Mouse (Mus musculus) kidney, adult 8-10 months (tissue): ENCODE data around the gene Ankrd44.

ENCODE experiments used
- DNase-seq, 2 experiments: peaks; one replicate each; pipeline ENCODE4 v3.0.0; 2022

Gene Ankrd44

DNA sequence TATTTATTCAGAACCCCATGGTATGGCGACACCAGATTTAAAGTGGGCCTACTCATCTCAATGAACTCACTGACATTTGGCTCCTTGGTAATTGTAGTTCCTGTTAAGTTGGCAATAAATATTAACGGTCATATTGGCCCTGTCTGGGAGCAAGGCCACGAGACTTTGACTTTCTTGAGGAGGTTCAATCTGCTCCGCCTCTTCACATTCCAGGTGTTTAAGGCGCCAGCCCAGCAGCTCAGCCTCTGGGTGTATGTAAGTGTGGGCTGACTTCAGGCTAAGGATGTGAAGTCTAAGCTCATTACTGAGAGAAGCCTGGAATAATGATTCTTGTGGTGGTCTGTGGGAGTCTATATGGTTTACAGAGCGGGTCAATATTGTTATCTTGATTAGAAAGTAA, 313.8 kb downstream of the Ankrd44 start:
- DNase-seq = no peak

DNA sequence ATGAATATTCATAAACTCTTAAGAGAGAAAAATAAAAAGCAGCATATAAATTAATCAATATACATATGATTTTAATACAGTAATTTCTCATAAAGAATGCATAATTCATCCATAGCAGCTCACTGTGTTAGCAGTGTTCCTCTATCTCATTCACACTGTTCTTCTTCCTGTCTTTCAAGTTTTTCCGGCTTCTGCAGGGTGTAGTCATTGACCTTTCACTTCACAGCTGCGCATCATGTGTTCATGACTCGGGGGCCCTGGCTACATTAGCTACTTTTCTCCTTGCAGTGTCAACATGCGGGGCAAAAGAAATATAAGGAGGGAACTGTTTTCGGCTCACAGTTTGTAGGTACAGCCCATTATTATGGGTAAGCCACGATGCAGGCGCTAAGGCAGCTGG, 314.3 kb downstream of the Ankrd44 start:
- no peak for DNase-seq

DNA sequence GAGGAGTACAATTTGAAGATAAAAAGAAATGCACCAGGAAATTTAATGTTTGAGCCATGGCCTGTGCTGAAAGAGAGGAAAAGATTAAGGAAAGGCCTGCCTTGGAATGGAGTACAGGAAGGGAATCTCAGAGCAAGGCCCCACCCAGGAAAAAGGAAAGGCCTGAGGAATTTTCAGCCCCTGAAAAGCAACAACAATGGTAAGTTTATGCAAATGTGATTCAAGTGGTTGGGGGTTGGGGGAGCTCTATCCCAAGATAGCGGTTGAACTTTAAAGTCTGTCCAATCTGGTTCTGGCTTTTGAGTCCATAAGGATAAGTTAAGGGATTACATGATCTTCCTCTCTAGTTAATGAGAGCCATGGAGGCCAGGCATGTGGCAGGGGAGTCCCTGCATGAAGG, 319.3 kb downstream of the Ankrd44 start:
- DNase-seq = no peak

DNA sequence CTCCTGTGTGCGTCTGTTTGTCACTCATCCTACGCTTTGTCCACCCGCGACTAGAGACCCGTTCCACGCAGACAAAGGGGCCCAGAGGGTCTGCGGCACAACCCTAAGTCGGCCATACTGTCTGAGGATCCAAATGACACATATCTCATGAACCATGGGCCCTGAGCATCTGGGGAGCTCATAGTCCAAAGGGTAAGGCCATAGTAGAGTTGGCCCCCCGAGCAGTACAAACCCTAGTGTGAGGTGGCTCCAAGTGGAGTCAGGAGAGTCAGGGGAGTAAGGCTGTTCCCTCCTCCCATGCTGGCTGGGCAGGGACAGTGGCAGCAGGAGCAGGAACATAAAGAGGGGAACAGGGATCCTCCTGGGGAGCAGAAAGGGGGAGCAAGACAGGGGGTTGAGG, 324.5 kb downstream of the Ankrd44 start:
- no peak for DNase-seq

DNA sequence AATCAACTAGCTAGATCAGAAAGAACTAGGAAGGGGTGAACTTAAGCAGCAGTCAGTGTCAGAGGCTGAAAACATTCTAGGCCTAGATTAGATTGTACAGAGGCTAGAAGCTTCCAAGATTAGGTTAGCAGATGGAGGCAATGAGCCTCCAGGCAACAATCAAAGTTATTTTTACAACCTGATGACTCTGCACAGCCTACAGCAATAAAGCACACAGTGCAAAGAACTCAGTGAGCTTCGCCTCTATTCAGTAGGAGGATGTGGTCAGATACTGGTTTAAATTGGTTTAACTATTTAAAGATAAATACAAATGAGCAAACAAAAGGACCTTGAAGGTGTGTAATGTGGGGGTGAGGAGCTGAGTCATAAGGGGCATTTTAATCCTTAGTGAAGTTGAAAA, 325.9 kb downstream of the Ankrd44 start:
- no peak for DNase-seq

DNA sequence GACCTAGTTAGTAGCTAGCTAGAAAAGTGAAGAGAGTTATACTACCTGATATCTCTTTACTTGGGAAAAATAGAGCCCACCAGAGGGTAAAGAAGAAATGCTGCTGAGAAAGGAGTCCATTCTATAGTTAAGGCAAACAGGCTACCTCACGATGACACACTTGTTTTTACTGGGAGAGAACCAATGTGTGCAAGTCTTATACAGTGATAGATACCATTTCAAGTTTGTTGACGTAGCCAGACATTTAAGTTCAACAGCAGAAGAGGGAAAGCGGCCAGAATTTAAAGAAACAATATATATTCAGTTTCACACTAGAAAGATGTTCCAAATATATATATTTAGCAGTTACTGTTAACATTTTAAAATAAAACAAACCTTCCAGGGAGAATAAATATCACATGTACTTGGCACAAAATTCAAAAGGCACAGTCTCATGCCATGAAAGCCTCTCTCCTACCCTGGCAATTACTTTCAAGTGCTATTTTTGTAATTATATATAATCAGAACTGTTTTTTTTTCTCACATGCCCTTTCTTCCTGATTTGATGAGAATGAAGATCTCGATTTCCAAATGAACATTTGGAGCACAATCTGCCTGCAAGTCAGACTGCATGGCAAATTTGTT, 328.5 kb downstream of the Ankrd44 start:
- DNase-seq = no peak

DNA sequence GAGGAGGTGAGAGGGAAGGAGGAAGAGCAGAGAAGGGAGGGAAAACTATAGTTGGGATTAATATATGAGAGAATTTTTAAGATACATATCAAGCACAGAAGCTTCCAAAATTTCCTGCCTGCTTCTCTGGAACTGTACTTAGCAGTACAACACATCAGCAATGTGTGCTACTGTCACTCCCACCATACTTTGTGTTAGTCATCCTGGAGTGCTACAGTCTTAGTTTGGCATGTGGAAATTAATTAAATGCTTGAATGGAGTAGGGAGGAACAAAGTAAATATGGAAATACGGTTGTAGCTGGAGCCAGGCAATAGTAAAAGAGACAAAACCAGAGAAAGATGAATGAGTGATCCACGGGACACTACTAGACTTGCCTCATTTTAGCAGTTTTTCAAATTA, 330.0 kb downstream of the Ankrd44 start:
- DNase-seq = no peak
